Mouse (Mus musculus) kidney, adult 2 months (tissue): ENCODE measurements around the gene Khdc1b. TPM values are rescaled to one million over a fixed set of nuclear protein-coding genes. Genes with fewer than 3 reads are reported as not detected.

Experiments
- DNase-seq: peaks from one replicate; pipeline ENCODE4 v3.0.0; 2021
- H3K27ac ChIP-seq: fragments of 200-500 bp; 2 replicates; pipeline ENCODE4 v1.5.1; 2012; ENCODE audit warnings: low read depth, low read length, control low read depth, inconsistent platforms; ENCODE audit not compliant: insufficient read depth
- H3K27me3 ChIP-seq: fragments of 200-500 bp; replicated peaks from 2 replicates; pipeline ENCODE4 v1.6.1; 2012; ENCODE audit warnings: mild to moderate bottlenecking, moderate library complexity, low read length, inconsistent platforms; ENCODE audit not compliant: control insufficient read depth, insufficient read depth
- H3K36me3 ChIP-seq: fragments of 200-500 bp; 2 replicates; pipeline ENCODE4 v1.6.1; 2012; ENCODE audit warnings: mild to moderate bottlenecking, moderate library complexity, low read length, inconsistent platforms; ENCODE audit not compliant: control insufficient read depth, insufficient read depth
- H3K4me1 ChIP-seq: fragments of 200-500 bp; 2 replicates; pipeline ENCODE4 v1.6.1; 2011; ENCODE audit warnings: low read length; ENCODE audit not compliant: control insufficient read depth, insufficient read depth
- H3K4me3 ChIP-seq: fragments of 200-500 bp; 2 replicates; pipeline ENCODE4 v1.5.1; 2011; ENCODE audit warnings: mild to moderate bottlenecking, low read depth, low read length, control low read depth; ENCODE audit not compliant: insufficient read depth
- CTCF ChIP-seq: fragments of 200-500 bp; conservative IDR thresholded peaks from 2 replicates; pipeline ENCODE4 v1.5.1; 2011; ENCODE audit warnings: low read depth, mild to moderate bottlenecking, control low read depth, low read length, moderate library complexity, mixed read lengths; ENCODE audit not compliant: insufficient read depth, insufficient read length
- POLR2A ChIP-seq: fragments of 200-500 bp; IDR thresholded peaks from one replicate; pipeline ENCODE4 v1.6.1; 2011; ENCODE audit warnings: low read depth, low read length, control low read depth
- WGBS: fragments of 180-500 bp; shearing (Covaris S2); methylation state at CpG from one replicate; pipeline ENCODE4 v1.1.7; 2018; 5-methylcytosine and 5-hydroxymethylcytosine counted together
- polyA plus RNA-seq: library from polyadenylated mRNA; depleted of rRNA; stranded (reverse); fragments of >200 nt; gene quantifications from 2 replicates; pipeline ENCODE4 v1.2.3, GENCODE M21; 2012

Khdc1b gene
- polyA plus RNA-seq, 1 experiment = not detected

DNA sequence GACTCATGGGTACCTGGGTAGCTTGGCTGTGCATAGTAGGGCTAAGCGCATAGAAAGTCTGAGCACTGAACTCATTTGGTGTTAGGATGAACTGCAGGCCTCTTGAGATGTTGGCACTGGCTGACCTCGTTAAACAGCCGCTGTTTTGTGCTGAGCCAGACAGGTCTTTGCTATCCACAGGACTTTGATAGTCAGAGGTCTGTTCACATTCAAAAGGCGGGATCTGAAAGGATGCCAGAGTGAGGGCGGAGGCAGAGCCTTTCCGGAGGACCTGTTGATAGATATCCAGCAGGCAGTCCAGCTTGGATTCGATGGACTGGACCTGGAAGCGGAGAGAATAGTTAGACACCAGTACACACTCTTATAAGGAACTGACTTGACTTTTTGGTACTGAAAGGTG lies 19.4 kb downstream of the Khdc1b start:
- Histone ChIP-seq H3K27me3 (no peaks in the 10 kb centered on the region; the same call in 1 of the 2 replicates), H3K36me3 (no peaks in the 10 kb centered on the region), H3K27ac (no peak overlapping the region), H3K4me1 (no peaks in the 10 kb centered on the region), H3K4me3 (no peak overlapping the region)
- TF ChIP-seq CTCF (no peak), POLR2A (no peak)
- WGBS = 74% methylated on average over 8 of the region's 8 CpGs
- peak; percentile 3 for DNase-seq

DNA sequence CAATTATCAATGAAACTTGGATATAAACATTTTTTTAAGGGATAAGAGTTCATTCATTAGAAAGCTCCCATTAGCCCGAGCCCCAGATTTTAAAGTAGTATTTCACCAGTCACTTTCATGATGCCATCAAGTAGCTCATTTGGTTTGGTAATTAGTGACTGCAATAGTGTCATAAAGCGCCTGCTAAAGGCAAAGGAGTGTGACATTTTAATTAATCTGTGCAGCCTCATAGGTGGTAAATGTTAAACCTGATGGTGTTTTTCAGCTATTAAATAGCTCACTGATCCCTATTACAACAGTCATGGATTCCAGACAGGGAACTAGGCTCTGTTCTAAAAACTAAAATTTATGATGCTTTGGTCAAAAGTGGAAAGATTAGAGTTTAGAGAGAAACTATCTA lies 23.9 kb downstream of the Khdc1b start:
- DNase-seq = no peak
- no peaks in the 10 kb centered on the region for H3K36me3 ChIP-seq
- H3K4me1 ChIP-seq = no peaks in the 10 kb centered on the region
- H3K4me3 ChIP-seq = no peak overlapping the region
- 25% methylated on average over 2 of the region's 2 CpGs for WGBS
- H3K27ac ChIP-seq = no peak overlapping the region
- no peaks in the 10 kb centered on the region for H3K27me3 ChIP-seq
- TF ChIP-seq CTCF (no peak), POLR2A (no peak)

- Histone ChIP-seq H3K4me1 (no peaks in the 10 kb centered on the region), H3K36me3 (no peaks in the 10 kb centered on the region), H3K4me3 (no peak overlapping the region), H3K27ac (no peak overlapping the region), H3K27me3 (no peaks in the 10 kb centered on the region)
- peak; percentile 64 for DNase-seq
- 49% methylated on average over 18 of the region's 18 CpGs for WGBS
- TF ChIP-seq CTCF (peak; percentile 48; the same call in 1 of the 2 replicates), POLR2A (no peak)
These were observed 28.2 kb downstream of the Khdc1b start for GRCm38 (mm10) chr1:21411331-21412196.

GRCm38 (mm10) chr1:21412197-21412555 lies 28.8 kb downstream of the Khdc1b start:
- TF ChIP-seq POLR2A (no peak), CTCF (no peak)
- 83% methylated on average over 2 of the region's 2 CpGs for WGBS
- H3K36me3 ChIP-seq = no peaks in the 10 kb centered on the region
- no peak overlapping the region for H3K27ac ChIP-seq
- no peak for DNase-seq
- no peak overlapping the region for H3K4me3 ChIP-seq
- no peaks in the 10 kb centered on the region for H3K27me3 ChIP-seq
- no peaks in the 10 kb centered on the region for H3K4me1 ChIP-seq

GRCm38 (mm10) chr1:21419370-21419769 lies 36.0 kb downstream of the Khdc1b start:
- Histone ChIP-seq H3K4me1 (no peaks in the 10 kb centered on the region), H3K27me3 (no peaks in the 10 kb centered on the region), H3K36me3 (no peaks in the 10 kb centered on the region), H3K27ac (no peak overlapping the region), H3K4me3 (no peak overlapping the region)
- peak; percentile 9 for DNase-seq
- no peak for TF ChIP-seq POLR2A
- TF ChIP-seq CTCF = 0 out of 2 replicates have a peak, but pooled peaks have one; percentile 8

- no peak for DNase-seq
- TF ChIP-seq POLR2A (no peak), CTCF (no peak)
- Histone ChIP-seq H3K27ac (no peak overlapping the region), H3K4me1 (no peaks in the 10 kb centered on the region), H3K36me3 (no peaks in the 10 kb centered on the region), H3K27me3 (no peaks in the 10 kb centered on the region), H3K4me3 (no peak overlapping the region)
- 82% methylated on average over 2 of the region's 2 CpGs for whole genome bisulfite sequencing
These were observed 42.3 kb downstream of the Khdc1b start for GRCm38 (mm10) chr1:21425654-21426053.

- no peaks in the 10 kb centered on the region for H3K4me1 ChIP-seq
- H3K36me3 ChIP-seq = no peaks in the 10 kb centered on the region
- TF ChIP-seq POLR2A = no peak
- no peak for TF ChIP-seq CTCF
- H3K27ac ChIP-seq = no peak overlapping the region
- no peak overlapping the region for H3K4me3 ChIP-seq
- H3K27me3 ChIP-seq = no peaks in the 10 kb centered on the region
- DNase-seq = no peak
- 82% methylated on average over 4 of the region's 4 CpGs for WGBS
These were observed 44.7 kb downstream of the Khdc1b start for GRCm38 (mm10) chr1:21428079-21428478.
